Mouse (Mus musculus): Measurements from ENCODE around the gene Pafah1b1. TPM values are rescaled to one million over a fixed set of nuclear protein-coding genes. Genes with fewer than 3 reads are reported as not detected.
A peak's percentile ranks its signal among the peaks of the same experiment; 100 is the strongest.

Pafah1b1 gene
- polyA plus RNA-seq, 1 experiment: 28.8 TPM

- WGBS: 68% methylated on average over 6 of the region's 6 CpGs
- H3K4me3 ChIP-seq (replicated peaks; ENCODE audit: extremely low read depth, low read depth, low read length): no peak overlapping the region
- DNase-seq: no peak
- no peak for TF ChIP-seq CTCF (IDR thresholded peaks at IDR 0.05; ENCODE audit: insufficient read depth, low read length)
- TF ChIP-seq POLR2A (IDR thresholded peaks at IDR 0.05; ENCODE audit: borderline replicate concordance, extremely low read depth, low read depth, low read length): no peak
- peaks cover 13% of the 10 kb centered on the region for H3K4me1 ChIP-seq (ENCODE audit: control insufficient read depth, insufficient read depth, low read length)
These were observed 71.1 kb downstream of the Pafah1b1 start for GRCm38 (mm10) chr11:74653385-74653784.

- WGBS: 77% methylated on average over 4 of the region's 4 CpGs
- Histone ChIP-seq H3K4me3 (replicated peaks; ENCODE audit: extremely low read depth, low read depth, low read length) (no peak overlapping the region), H3K4me1 (ENCODE audit: control insufficient read depth, insufficient read depth, low read length) (peaks cover 13% of the 10 kb centered on the region)
- DNase-seq: no peak
- TF ChIP-seq POLR2A (IDR thresholded peaks at IDR 0.05; ENCODE audit: borderline replicate concordance, extremely low read depth, low read depth, low read length): no peak
- TF ChIP-seq CTCF (IDR thresholded peaks at IDR 0.05; ENCODE audit: insufficient read depth, low read length): no peak
These were observed 71.7 kb downstream of the Pafah1b1 start for GRCm38 (mm10) chr11:74652791-74653191.

GRCm38 (mm10) chr11:74650576-74651100, 73.8 kb downstream of the Pafah1b1 start:
- Histone ChIP-seq H3K4me3 (replicated peaks; ENCODE audit: extremely low read depth, low read depth, low read length) (peak overlapping the region; percentile 4), H3K4me1 (ENCODE audit: control insufficient read depth, insufficient read depth, low read length) (peaks cover 13% of the 10 kb centered on the region)
- 35% methylated on average over 4 of the region's 4 CpGs for WGBS
- no peak for DNase-seq
- TF ChIP-seq CTCF (IDR thresholded peaks at IDR 0.05; ENCODE audit: insufficient read depth, low read length) (no peak), POLR2A (IDR thresholded peaks at IDR 0.05; ENCODE audit: borderline replicate concordance, extremely low read depth, low read depth, low read length) (no peak)

- WGBS: 1% methylated on average over 53 of the region's 53 CpGs
- no peak for TF ChIP-seq POLR2A (IDR thresholded peaks at IDR 0.05; ENCODE audit: borderline replicate concordance, extremely low read depth, low read depth, low read length)
- TF ChIP-seq CTCF (IDR thresholded peaks at IDR 0.05; ENCODE audit: insufficient read depth, low read length): no peak
- DNase-seq: peak; percentile 27
- Histone ChIP-seq H3K4me1 (ENCODE audit: control insufficient read depth, insufficient read depth, low read length) (peaks cover 13% of the 10 kb centered on the region), H3K4me3 (replicated peaks; ENCODE audit: extremely low read depth, low read depth, low read length) (peak overlapping the region; percentile 65)
These were observed 74.6 kb downstream of the Pafah1b1 start for GRCm38 (mm10) chr11:74649647-74650551.

GRCm38 (mm10) chr11:74649095-74649646, 75.3 kb downstream of the Pafah1b1 start, which contains the start of gene Cluh:
Cluh (plus strand) TSS chr11:74649495.
- TF ChIP-seq CTCF (IDR thresholded peaks at IDR 0.05; ENCODE audit: insufficient read depth, low read length): no peak
- TF ChIP-seq POLR2A (IDR thresholded peaks at IDR 0.05; ENCODE audit: borderline replicate concordance, extremely low read depth, low read depth, low read length): peak; percentile 40; the same call in 1 of the 2 replicates
- peak; percentile 99 for DNase-seq
- peak within 1 kb of the TSS; percentile 84 for H3K4me3 ChIP-seq (replicated peaks; ENCODE audit: extremely low read depth, low read depth, low read length)
- under 1% methylated on average over 58 of the region's 58 CpGs for WGBS
- H3K4me1 ChIP-seq (ENCODE audit: control insufficient read depth, insufficient read depth, low read length): peaks cover 13% of the 10 kb centered on the region

GRCm38 (mm10) chr11:74648676-74649075, 75.8 kb downstream of the Pafah1b1 start:
- DNase-seq: no peak
- TF ChIP-seq POLR2A (IDR thresholded peaks at IDR 0.05; ENCODE audit: borderline replicate concordance, extremely low read depth, low read depth, low read length): no peak
- 17% methylated on average over 1 of the region's 1 CpGs for WGBS
- Histone ChIP-seq H3K4me1 (ENCODE audit: control insufficient read depth, insufficient read depth, low read length) (peaks cover 13% of the 10 kb centered on the region), H3K4me3 (replicated peaks; ENCODE audit: extremely low read depth, low read depth, low read length) (peak overlapping the region; percentile 84)

- no peak for TF ChIP-seq CTCF (IDR thresholded peaks at IDR 0.05; ENCODE audit: insufficient read depth, low read length)
- no peak for TF ChIP-seq POLR2A (IDR thresholded peaks at IDR 0.05; ENCODE audit: borderline replicate concordance, extremely low read depth, low read depth, low read length)
- DNase-seq: no peak
- no peak overlapping the region for H3K4me3 ChIP-seq (replicated peaks; ENCODE audit: extremely low read depth, low read depth, low read length)
- H3K4me1 ChIP-seq (ENCODE audit: control insufficient read depth, insufficient read depth, low read length): peaks cover 13% of the 10 kb centered on the region
- WGBS: 79% methylated on average over 1 of the region's 1 CpGs
These were observed 76.5 kb downstream of the Pafah1b1 start for GRCm38 (mm10) chr11:74647966-74648365.

GRCm38 (mm10) chr11:74639628-74640027, 84.8 kb downstream of the Pafah1b1 start:
- no peak overlapping the region for H3K4me3 ChIP-seq (replicated peaks; ENCODE audit: extremely low read depth, low read depth, low read length)
- 25% methylated on average over 1 of the region's 1 CpGs for WGBS
- H3K4me1 ChIP-seq (ENCODE audit: control insufficient read depth, insufficient read depth, low read length): peaks cover 5% of the 10 kb centered on the region
- TF ChIP-seq POLR2A (IDR thresholded peaks at IDR 0.05; ENCODE audit: borderline replicate concordance, extremely low read depth, low read depth, low read length) (no peak), CTCF (IDR thresholded peaks at IDR 0.05; ENCODE audit: insufficient read depth, low read length) (no peak)
- no peak for DNase-seq

GRCm38 (mm10) chr11:74638791-74639411, 85.6 kb downstream of the Pafah1b1 start:
- Histone ChIP-seq H3K4me1 (ENCODE audit: control insufficient read depth, insufficient read depth, low read length) (peaks cover 5% of the 10 kb centered on the region), H3K4me3 (replicated peaks; ENCODE audit: extremely low read depth, low read depth, low read length) (peak overlapping the region; percentile 72)
- TF ChIP-seq POLR2A (IDR thresholded peaks at IDR 0.05; ENCODE audit: borderline replicate concordance, extremely low read depth, low read depth, low read length) (no peak), CTCF (IDR thresholded peaks at IDR 0.05; ENCODE audit: insufficient read depth, low read length) (no peak)
- DNase-seq: peak; percentile 48
- 10% methylated on average over 9 of the region's 9 CpGs for WGBS
